Mouse (Mus musculus) embryonic fibroblast, embryonic 13.5 days (primary cell): ENCODE results near the gene Kdm6a.

Experiments
- CTCF ChIP-seq: IDR thresholded peaks from 2 replicates; pipeline ENCODE4 v1.5.1; 2011; ENCODE audit warnings: mild to moderate bottlenecking, control low read depth, low read length, moderate library complexity, borderline replicate concordance; ENCODE audit not compliant: insufficient read depth
- POLR2A ChIP-seq: IDR thresholded peaks from 2 replicates; pipeline ENCODE4 v1.6.1; 2011; ENCODE audit warnings: low read depth, mild to moderate bottlenecking, control low read depth, low read length, moderate library complexity

GRCm38 (mm10) chrX:18162861-18163731 is 721 bp downstream of the Kdm6a start:
- TF ChIP-seq POLR2A = no peak
- no peak for TF ChIP-seq CTCF
